ENCODE assay signal across 9 mouse cellular contexts in genomic region chr15:31117338-31117737, GRCm38 (mm10).
DNase-seq lines count a peak whose midpoint lies in the region.
"Had no signal": no experiment of that assay in that cellular context is flagged by ENCODE, and none has a peak within 500 bp of the region (broad histone marks: within the 10 kb centered on the region; RNA-seq: fewer than 3 reads in every experiment).

No protein-coding gene starts in this region.

- intact Hi-C loops in left cerebral cortex, postnatal 36 days (cut with DNase I), result no loop called here

- DNase-seq in lung, adult 18-20 months, result peak; percentile 6 to 8
- DNase-seq in lung, postnatal 36 days, result no peak
- DNase-seq in Muller cell, postnatal 12 days (ENCODE audit: inconsistent ontology term), result peak; percentile 19
- peak; percentile 60 for DNase-seq in retina, adult 2 months (ENCODE audit: low read depth, low spot score)
- DNase-seq in thymus, postnatal 36 days, result peak; percentile 6 to 41
- no peak for DNase-seq in layer of hippocampus, postnatal 25 days (ENCODE audit: extremely low spot score in 1 of 2, low spot score in 1 of 2)
- no peak for DNase-seq in left cerebral cortex, postnatal 36 days (ENCODE audit: low spot score in 2 of 2)
- DNase-seq: cerebellum, adult 2 months; kidney, adult 11 months had no signal

Comparison
In these comparisons a context has a peak if more than half of its experiments do, and no peak if none do; other contexts are left out.
1. DNase-seq: peak in lung, adult 18-20 months (2 of 2), Muller cell, postnatal 12 days (single experiment), retina, adult 2 months (single experiment) and thymus, postnatal 36 days (2 of 2); none in lung, postnatal 36 days (single experiment), layer of hippocampus, postnatal 25 days (0 of 2) and left cerebral cortex, postnatal 36 days (0 of 2).